Mouse (Mus musculus) liver, embryonic 15.5 days (tissue): ENCODE measurements around the gene Trap1. TPM values are rescaled to one million over a fixed set of nuclear protein-coding genes. Genes with fewer than 3 reads are reported as not detected.
A peak's percentile ranks its signal among the peaks of the same experiment; 100 is the strongest.
"Not testable (repeated sequence)": the region's sequence is repeated elsewhere in the genome, so short reads cannot be mapped to it uniquely, and the experiment has no call there.

Experiments
- ATAC-seq: fragments of 200-750 bp; cut with Nextera tagmentation; 2 replicates; pipeline ENCODE4 v1.8.0; 2017; ENCODE audit warnings: moderate number of reproducible peaks, mild to moderate bottlenecking, moderate library complexity; ENCODE audit not compliant: insufficient read depth
- H3K27ac ChIP-seq: fragments of 300-500 bp; sonication (generic); replicated peaks from 2 replicates; pipeline ENCODE4 v1.5.1; 2015; ENCODE audit warnings: mild to moderate bottlenecking, inconsistent platforms
- H3K27me3 ChIP-seq: fragments of 300-500 bp; sonication (generic); 2 replicates; pipeline ENCODE4 v1.6.1; 2015; ENCODE audit warnings: mild to moderate bottlenecking, inconsistent platforms
- H3K36me3 ChIP-seq: fragments of 300-500 bp; sonication (generic); replicated peaks from 2 replicates; pipeline ENCODE4 v1.6.1; 2015; ENCODE audit warnings: moderate library complexity, mild to moderate bottlenecking, inconsistent platforms
- H3K4me1 ChIP-seq: fragments of 300-500 bp; sonication (generic); replicated peaks from 2 replicates; pipeline ENCODE4 v1.6.1; 2015; ENCODE audit warnings: inconsistent platforms
- H3K4me2 ChIP-seq: fragments of 300-500 bp; sonication (generic); 2 replicates; pipeline ENCODE4 v1.6.1; 2015; ENCODE audit warnings: moderate library complexity, mild to moderate bottlenecking, inconsistent platforms
- H3K4me3 ChIP-seq: fragments of 300-500 bp; sonication (generic); replicated peaks from 2 replicates; pipeline ENCODE4 v1.5.1; 2015; ENCODE audit warnings: mild to moderate bottlenecking, inconsistent platforms
- H3K9ac ChIP-seq: fragments of 300-500 bp; sonication (generic); 2 replicates; pipeline ENCODE4 v1.6.1; 2015; ENCODE audit warnings: moderate library complexity, mild to moderate bottlenecking, inconsistent platforms
- H3K9me3 ChIP-seq: fragments of 300-500 bp; sonication (generic); replicated peaks from 2 replicates; pipeline ENCODE4 v1.6.1; 2016; ENCODE audit warnings: inconsistent platforms
- WGBS: fragments of 180-500 bp; shearing (Covaris S2); methylation state at CpG from one replicate; pipeline ENCODE4 v1.1.7; 2015; ENCODE audit warnings: mixed read lengths; ENCODE audit not compliant: insufficient replicate concordance; 5-methylcytosine and 5-hydroxymethylcytosine counted together
- polyA plus RNA-seq: library from polyadenylated mRNA; unstranded; fragments of >200 nt; fragmentation: Nextera tagmentation; extraction: Ambion mirVana; gene quantifications from 2 replicates; pipeline ENCODE4 v1.2.1, GENCODE M21; 2015

The Trap1 gene
- polyA plus RNA-seq, 1 experiment from 2014 or later, result 75.6 TPM

DNA sequence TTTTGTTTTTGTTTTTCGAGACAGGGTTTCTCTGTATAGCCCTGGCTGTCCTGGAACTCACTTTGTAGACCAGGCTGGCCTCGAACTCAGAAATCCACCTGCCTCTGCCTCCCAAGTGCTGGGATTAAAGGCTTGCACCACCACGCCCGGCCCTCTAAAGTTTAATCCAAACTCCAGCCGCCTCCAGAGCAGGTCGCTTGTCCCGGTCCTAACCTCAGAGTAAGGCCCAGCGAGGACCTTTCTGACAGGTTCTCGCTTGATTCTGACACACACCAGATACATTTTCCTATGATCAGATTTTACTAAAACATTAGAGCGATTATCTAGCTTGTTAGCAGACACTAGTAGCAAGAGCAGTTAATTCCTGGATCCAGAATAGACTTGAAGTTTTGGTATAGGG is 675 bp upstream of the Trap1 start:
- Histone ChIP-seq H3K4me3 (peak overlapping the region; percentile 92), H3K4me1 (peaks cover 40% of the 10 kb centered on the region), H3K4me2 (peak overlapping the region; percentile 82), H3K27ac (peak overlapping the region; percentile 86; the same call in 1 of the 2 replicates)
- WGBS, result 67% methylated on average over 10 of the region's 10 CpGs
- not testable (repeated sequence) for H3K27me3 ChIP-seq, H3K9ac ChIP-seq, H3K9me3 ChIP-seq, H3K36me3 ChIP-seq, ATAC-seq

DNA sequence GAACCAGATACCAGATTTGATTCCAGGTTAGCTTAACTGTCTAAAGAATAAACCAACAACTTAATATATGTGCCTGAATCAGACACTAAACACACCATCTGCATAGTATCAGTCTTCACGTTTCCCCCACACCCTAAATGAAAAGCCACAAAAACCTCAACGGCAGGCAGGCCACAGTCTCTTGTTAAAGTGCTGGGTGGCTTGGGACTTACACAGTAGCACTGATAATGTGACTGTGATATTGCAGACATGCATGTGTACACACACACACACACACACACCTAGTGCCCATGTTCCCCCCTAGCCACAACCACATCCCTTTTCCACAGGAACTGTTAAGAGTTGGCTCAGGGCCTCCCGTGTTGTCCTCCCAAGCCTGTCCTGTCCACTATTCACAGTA is 2.8 kb downstream of the Trap1 start:
- 11% methylated on average over 3 of the region's 3 CpGs for WGBS
- H3K36me3 ChIP-seq, result no peaks in the 10 kb centered on the region
- H3K4me1 ChIP-seq, result peaks cover 40% of the 10 kb centered on the region
- no peak overlapping the region for H3K9ac ChIP-seq
- no peak for ATAC-seq
- no peak overlapping the region for H3K4me3 ChIP-seq
- no peaks in the 10 kb centered on the region for H3K27me3 ChIP-seq
- H3K27ac ChIP-seq, result no peak overlapping the region
- H3K9me3 ChIP-seq, result no peaks in the 10 kb centered on the region
- 0 out of 2 replicates have a peak overlapping the region, but pooled peaks have one; percentile 82 for H3K4me2 ChIP-seq

DNA sequence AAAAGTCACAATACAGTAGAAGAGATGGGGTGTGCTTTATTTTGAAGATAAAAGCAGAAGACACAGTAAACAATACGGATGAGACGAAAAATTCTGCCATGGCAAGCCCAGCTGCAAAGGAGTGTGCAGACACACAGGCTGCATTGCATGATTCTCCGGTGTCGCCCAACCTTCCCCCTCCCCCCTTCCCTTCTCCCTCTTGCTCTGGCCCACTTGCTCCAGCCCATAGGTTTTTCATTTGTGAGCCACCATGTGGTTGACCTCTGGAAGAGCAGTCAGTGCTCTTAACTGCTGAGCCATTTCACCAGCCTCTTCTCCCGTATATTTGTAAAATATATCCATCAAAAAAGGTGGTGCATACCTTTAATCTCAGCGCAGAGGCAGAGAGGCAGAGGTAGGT is 3.3 kb downstream of the Trap1 start:
- WGBS, result 55% methylated on average over 6 of the region's 6 CpGs
- Histone ChIP-seq H3K4me2 (no peak overlapping the region), H3K4me3 (no peak overlapping the region), H3K9ac (no peak overlapping the region), H3K27me3 (no peaks in the 10 kb centered on the region), H3K4me1 (peaks cover 40% of the 10 kb centered on the region), H3K27ac (no peak overlapping the region), H3K36me3 (no peaks in the 10 kb centered on the region), H3K9me3 (no peaks in the 10 kb centered on the region)
- ATAC-seq, result no peak

DNA sequence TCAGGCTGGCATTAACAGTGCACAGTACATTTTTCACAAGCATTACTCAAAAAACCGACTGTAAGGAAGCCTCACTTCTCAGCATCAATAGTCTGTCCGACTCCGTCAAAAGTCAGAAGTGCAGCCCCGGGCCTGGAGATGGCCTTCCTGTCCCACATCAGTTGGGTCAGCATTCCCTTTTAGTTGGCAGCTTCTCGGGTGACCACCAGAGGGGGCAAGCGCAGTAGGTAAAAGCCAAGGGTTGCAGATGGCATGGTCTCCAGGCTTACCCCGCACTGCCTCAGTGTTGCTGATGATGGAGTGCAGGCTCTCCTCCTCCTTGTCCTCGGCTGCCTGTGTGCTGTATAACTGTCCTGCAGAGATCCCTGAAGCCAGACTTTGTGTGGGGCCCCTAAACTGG is 9.0 kb downstream of the Trap1 start:
- Histone ChIP-seq H3K4me2 (no peak overlapping the region), H3K27ac (no peak overlapping the region), H3K4me3 (no peak overlapping the region), H3K36me3 (peaks cover 55% of the 10 kb centered on the region), H3K9me3 (no peaks in the 10 kb centered on the region), H3K9ac (no peak overlapping the region), H3K27me3 (no peaks in the 10 kb centered on the region), H3K4me1 (no peaks in the 10 kb centered on the region)
- WGBS, result 54% methylated on average over 8 of the region's 8 CpGs
- no peak for ATAC-seq

DNA sequence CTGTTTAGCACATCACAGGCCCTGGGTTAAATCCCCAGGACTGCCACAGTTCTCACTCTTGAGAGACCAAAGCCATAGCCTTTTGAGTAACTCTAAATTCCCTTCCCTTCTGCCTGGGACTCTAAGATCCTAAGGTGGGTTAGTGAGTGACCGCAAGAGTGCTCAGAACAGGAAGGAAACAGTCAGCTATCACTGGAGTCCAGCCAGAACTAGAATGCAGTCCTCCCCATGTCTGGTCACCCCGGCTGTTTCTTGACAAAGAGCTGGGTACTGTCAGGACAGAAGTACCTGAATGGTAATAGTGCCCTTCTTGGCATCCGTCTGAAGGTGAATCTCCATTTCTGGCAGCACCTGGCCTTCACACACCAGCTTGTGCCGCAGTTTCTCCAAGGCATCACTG is 12.7 kb downstream of the Trap1 start:
- 69% methylated on average over 4 of the region's 4 CpGs for WGBS
- Histone ChIP-seq H3K4me1 (no peaks in the 10 kb centered on the region), H3K4me3 (no peak overlapping the region), H3K9ac (no peak overlapping the region), H3K36me3 (peaks cover 86% of the 10 kb centered on the region), H3K9me3 (no peaks in the 10 kb centered on the region), H3K27me3 (no peaks in the 10 kb centered on the region), H3K4me2 (no peak overlapping the region), H3K27ac (no peak overlapping the region)
- no peak for ATAC-seq

DNA sequence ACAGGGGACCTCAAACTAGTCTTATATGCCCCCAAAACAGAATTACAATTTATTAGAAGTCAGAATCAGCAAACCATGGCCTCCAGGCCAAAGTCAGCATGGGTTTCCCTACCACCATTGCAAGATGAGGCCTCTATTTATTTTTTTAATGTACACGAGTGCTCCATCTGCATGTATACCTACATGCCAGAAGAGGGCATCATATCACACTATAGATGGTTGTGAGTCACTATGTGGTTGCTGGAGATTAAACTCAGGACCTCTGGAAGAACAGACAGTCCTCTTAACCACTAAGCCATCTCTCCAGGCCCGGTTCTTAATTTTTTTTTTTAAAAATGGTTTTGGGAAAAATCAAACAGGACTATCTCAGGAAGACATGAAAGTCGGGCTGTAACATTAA is 23.8 kb downstream of the Trap1 start:
- H3K4me2 ChIP-seq, result no peak overlapping the region
- no peak for ATAC-seq
- no peaks in the 10 kb centered on the region for H3K27me3 ChIP-seq
- H3K4me3 ChIP-seq, result no peak overlapping the region
- H3K4me1 ChIP-seq, result no peaks in the 10 kb centered on the region
- no peak overlapping the region for H3K27ac ChIP-seq
- H3K9me3 ChIP-seq, result no peaks in the 10 kb centered on the region
- WGBS, result 70% methylated on average over 3 of the region's 3 CpGs
- H3K9ac ChIP-seq, result no peak overlapping the region
- H3K36me3 ChIP-seq, result peaks cover 85% of the 10 kb centered on the region

DNA sequence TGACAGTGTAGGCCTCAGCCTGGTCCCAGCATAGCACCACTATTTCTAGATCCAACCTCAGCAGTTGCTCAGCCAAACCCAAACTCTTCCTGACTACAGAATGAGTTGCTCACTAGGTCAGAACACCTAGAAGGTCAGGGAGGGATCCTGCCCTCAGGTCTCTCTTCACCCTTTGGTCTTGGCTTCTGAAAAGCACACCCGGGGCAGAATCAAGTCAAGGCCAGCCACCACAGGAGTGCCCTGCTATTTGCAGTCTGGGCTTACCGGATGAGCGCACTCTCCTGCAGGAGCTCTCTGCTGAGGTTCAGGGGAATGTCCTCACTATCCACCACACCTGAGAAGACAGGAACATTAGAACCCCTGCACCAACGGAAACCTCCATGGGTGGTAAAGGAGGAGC is 25.0 kb downstream of the Trap1 start:
- no peak overlapping the region for H3K4me3 ChIP-seq
- no peaks in the 10 kb centered on the region for H3K4me1 ChIP-seq
- 88% methylated on average over 4 of the region's 4 CpGs for WGBS
- H3K9me3 ChIP-seq, result no peaks in the 10 kb centered on the region
- H3K9ac ChIP-seq, result no peak overlapping the region
- no peaks in the 10 kb centered on the region for H3K27me3 ChIP-seq
- H3K4me2 ChIP-seq, result no peak overlapping the region
- ATAC-seq, result no peak
- no peak overlapping the region for H3K27ac ChIP-seq
- H3K36me3 ChIP-seq, result peaks cover 87% of the 10 kb centered on the region

DNA sequence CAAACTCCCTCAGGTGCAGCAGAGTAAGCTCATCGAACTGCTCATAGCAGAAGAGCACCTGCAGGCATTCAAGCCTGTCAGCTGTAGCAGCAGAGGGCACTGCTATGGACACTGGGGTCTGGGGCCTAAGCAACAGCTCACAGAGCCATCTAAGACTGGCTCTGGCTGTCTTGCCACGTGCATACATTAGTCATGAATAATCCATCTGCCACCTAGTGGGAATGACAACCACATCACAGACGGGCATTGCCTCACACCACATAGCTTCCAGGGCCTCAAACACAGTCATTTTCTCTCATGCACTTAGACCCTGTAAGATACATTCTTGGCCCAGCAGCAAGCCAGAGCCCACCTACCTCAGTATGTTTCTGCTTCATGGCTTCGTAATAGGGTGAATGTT is 32.1 kb downstream of the Trap1 start:
- Histone ChIP-seq H3K4me3 (no peak overlapping the region), H3K27me3 (no peaks in the 10 kb centered on the region), H3K4me2 (no peak overlapping the region), H3K9ac (no peak overlapping the region), H3K27ac (no peak overlapping the region), H3K4me1 (no peaks in the 10 kb centered on the region), H3K9me3 (no peaks in the 10 kb centered on the region), H3K36me3 (peaks cover 85% of the 10 kb centered on the region)
- ATAC-seq, result no peak
- WGBS, result 79% methylated on average over 4 of the region's 4 CpGs

DNA sequence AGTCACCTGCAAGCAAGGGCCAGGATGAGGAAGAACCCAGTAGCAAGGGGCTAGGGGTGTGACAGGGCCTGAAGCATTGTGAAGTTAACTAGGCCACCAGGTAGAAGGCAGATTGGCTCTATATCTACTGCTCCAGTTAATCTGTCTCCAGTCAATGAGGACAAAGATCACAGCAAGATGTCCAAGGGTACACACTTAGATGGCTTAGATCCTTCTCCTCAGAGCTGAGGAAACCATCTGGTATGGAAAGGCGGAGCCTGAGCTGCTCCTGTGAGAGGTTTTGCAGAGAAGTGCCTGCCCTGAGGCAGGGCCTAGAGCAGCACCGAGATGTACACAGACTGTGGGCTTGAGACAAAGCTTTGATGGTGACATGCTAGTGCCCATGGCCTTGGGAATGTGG is 33.5 kb downstream of the Trap1 start:
- Histone ChIP-seq H3K4me3 (no peak overlapping the region), H3K36me3 (peaks cover 88% of the 10 kb centered on the region), H3K4me2 (no peak overlapping the region), H3K9me3 (no peaks in the 10 kb centered on the region), H3K27me3 (no peaks in the 10 kb centered on the region), H3K27ac (no peak overlapping the region), H3K4me1 (no peaks in the 10 kb centered on the region), H3K9ac (no peak overlapping the region)
- ATAC-seq, result no peak
- 88% methylated on average over 2 of the region's 2 CpGs for WGBS

DNA sequence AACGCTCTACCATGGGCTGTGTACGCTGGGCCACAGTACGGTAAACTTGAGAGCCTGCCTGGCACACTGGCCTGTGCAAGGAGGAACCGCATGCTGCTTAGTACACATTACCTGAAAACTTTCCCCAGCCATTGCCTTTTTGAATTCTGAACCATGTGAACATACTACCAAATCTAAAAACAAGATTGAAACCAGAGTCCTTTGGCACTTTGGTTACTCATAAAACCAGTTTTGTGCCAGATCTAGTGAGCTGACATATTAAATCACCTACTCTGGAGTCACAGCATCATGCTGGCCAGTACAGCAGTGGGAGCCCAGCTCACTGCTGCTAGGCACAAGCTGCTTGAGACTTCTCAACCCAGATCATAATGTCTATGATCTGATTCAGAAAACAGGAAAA is 36.0 kb downstream of the Trap1 start:
- Histone ChIP-seq H3K27ac (no peak overlapping the region), H3K4me1 (no peaks in the 10 kb centered on the region), H3K4me2 (no peak overlapping the region), H3K27me3 (no peaks in the 10 kb centered on the region), H3K36me3 (peaks cover 83% of the 10 kb centered on the region), H3K4me3 (no peak overlapping the region), H3K9ac (no peak overlapping the region), H3K9me3 (no peaks in the 10 kb centered on the region)
- no peak for ATAC-seq
- WGBS, result 86% methylated on average over 4 of the region's 4 CpGs

DNA sequence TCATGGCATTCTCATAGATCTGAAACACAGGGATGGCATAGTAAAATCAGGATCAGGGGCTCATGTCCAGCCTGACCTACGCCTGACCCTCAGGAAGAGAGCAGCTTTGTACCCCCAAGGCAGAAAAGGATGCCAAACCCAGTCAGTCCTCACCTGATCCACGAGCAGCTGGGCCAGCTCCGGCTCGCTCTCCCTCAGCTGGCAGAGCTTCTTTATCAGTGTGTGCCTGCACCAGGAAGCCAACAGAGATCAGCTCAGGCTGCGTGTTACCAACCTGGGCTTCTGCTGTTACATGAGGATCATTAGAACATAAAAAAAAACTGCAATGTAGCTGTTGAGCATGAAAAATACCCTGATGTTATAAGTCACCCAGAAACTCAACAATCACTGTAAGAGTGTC is 37.4 kb downstream of the Trap1 start:
- 72% methylated on average over 5 of the region's 5 CpGs for WGBS

DNA sequence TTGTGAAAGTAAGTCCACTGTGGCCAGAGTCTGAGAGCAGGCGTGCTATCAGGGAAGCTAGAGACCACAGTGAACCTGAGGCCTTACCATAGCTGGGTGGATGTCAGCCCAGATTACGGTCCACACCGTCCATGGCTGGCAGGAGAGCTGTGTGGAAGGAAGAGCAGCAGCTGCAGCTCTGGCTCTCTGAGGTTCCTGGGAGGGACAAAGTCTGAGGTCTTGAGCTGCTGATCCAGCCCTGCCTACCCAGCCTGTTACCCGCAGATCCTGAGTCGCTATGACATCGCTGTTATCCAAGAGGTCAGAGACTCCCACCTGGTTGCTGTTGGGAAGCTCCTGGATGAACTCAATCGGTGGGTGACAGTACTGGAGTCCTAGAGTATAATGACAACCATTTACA is 39.9 kb downstream of the Trap1 start:
- peaks cover 47% of the 10 kb centered on the region for H3K36me3 ChIP-seq

More for the DNA sequence above, 37.4 kb downstream of the Trap1 start:
- H3K4me2 ChIP-seq, result no peak overlapping the region
- H3K9me3 ChIP-seq, result no peaks in the 10 kb centered on the region
- H3K36me3 ChIP-seq, result peaks cover 68% of the 10 kb centered on the region
- no peaks in the 10 kb centered on the region for H3K4me1 ChIP-seq
- ATAC-seq, result no peak
- no peak overlapping the region for H3K27ac ChIP-seq
- no peak overlapping the region for H3K4me3 ChIP-seq
- H3K9ac ChIP-seq, result no peak overlapping the region
- H3K27me3 ChIP-seq, result no peaks in the 10 kb centered on the region

More for the DNA sequence above, 39.9 kb downstream of the Trap1 start:
- Histone ChIP-seq H3K27ac (no peak overlapping the region), H3K9ac (no peak overlapping the region), H3K9me3 (no peaks in the 10 kb centered on the region), H3K27me3 (no peaks in the 10 kb centered on the region), H3K4me3 (no peak overlapping the region), H3K4me2 (no peak overlapping the region), H3K4me1 (peaks cover 24% of the 10 kb centered on the region)
- no peak for ATAC-seq
- 80% methylated on average over 7 of the region's 7 CpGs for WGBS
